Mouse (Mus musculus) adrenal gland, postnatal 25 days (tissue): ENCODE data around the gene Srgap2. TPM values are rescaled to one million over a fixed set of nuclear protein-coding genes. Genes with fewer than 3 reads are reported as not detected.
"Not testable (repeated sequence)": the region's sequence is repeated elsewhere in the genome, so short reads cannot be mapped to it uniquely, and the experiment has no call there.

Experiments used
- DNase-seq: peaks from one replicate; pipeline ENCODE4 v3.0.0; 2021; ENCODE audit warnings: mixed read lengths
- total RNA-seq: library from RNA; stranded (reverse); gene quantifications from 2 replicates; pipeline ENCODE4 v1.2.3, GENCODE M21; 2021

The Srgap2 gene
- total RNA-seq, 1 experiment from 2014 or later, result 29.5 TPM

DNA sequence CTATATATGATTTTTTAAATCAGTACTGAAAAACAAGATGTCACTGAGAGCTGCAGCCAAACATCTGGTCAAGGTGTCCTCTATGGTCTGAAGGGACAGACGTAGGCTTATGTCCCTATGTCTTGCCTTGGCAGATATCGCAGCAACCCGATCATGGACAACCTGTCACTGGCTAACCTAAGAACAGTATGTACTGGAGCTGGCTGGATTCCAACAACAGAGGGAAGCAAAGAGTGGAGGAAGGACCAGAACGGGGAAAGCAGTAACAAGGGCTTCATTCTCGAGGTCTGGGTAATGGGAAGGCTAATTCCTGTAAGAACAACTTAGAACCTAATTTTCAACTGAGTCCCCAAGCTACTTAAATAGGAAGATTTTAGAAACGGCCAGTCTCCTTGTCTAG is 238.2 kb downstream of the Srgap2 start:
- DNase-seq, result no peak

DNA sequence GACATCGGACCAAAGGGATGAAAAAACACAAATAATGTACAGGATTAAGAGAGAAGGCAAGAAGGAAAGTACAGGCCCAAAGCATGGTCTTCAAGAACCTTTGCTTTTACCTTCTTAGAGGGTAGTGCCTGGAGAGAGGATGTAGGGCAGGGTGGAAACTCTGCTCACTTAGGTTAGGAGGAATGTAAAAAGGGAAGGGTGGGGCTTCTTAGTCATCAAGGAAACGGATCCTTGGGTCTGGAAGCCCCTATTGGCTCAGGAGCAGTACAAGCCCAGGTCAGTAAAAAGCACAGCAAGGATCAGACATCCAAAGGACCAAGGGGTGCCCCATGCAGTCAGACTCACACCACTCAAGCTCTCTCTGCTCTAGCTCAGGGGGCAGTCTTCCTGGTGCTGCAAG is 239.9 kb downstream of the Srgap2 start:
- DNase-seq, result no peak

DNA sequence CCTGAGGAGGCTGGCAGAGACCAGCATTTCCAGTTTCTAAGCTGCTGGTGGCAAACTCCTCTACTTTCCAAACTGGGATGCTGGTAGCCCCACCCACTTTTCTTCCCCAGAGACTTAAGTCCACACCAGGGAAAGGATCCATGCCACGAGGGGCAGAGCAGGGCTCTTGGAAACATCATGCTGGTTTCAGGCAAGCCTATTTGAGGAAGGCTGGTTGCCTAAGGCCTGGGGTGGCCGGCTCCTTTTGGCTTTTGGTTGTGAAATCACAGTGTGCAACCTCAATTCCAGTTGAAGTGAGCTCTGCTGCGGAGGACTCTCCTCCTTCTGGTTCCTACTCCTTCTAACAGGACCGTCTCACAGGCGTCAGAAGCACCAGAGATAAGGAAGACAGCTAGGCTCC is 240.3 kb downstream of the Srgap2 start:
- DNase-seq, result no peak

DNA sequence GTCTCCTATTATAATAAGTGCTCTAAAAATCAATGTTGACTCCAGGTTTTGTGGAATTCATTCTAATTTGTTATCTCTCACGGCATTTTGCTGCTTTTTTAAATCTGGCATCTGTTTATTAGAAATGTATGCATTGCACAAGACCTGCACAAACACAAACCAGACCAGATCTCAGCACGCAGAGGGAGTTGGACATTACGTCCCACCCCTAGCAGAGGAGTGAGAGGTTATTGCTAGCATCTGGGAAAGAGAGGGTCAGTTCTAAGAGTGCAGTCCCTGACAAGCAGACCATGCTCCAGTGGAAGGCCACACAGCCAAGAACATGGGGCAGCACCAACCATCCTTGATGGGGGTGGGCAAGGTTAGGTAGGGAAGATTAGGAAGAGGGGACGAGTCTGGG is 242.5 kb downstream of the Srgap2 start:
- no peak for DNase-seq

DNA sequence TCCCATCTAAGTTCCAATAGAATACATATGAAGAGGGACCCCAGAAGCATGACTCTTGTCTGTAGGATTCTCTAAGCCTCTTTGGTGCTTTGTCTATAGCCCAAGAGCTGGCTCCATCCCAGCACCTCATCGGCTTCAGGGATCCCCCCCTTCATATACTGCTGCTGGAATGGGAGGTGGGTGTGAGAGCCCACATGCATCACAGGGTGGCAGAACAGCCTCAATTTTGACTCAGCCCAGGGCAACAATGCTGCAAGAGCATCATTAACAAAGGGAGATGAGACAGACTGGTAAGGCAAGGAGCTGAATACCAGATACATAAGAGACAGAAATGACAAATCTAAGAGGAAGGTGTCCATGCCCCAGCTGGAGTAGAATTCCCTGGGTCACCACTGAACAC is 243.0 kb downstream of the Srgap2 start:
- no peak for DNase-seq

DNA sequence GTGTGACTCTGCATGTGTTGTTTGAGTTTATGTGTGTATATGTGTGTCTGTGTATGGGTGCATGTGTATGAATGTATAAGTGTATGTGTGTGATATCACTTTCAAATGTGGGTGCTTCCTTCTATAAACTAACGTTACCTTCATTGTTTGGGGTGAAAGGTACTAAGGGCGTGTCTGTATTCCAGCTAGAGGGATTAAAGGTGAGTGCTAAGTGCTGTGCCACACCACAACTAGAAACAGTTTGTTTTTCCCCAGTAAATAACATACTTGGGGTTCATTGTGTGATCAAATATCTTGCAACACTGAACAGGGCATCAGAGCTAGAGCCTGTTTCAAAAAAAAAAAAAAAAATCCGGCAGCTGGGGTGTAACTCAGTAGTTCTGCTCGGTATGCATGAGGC is 245.4 kb downstream of the Srgap2 start:
- DNase-seq, result no peak

DNA sequence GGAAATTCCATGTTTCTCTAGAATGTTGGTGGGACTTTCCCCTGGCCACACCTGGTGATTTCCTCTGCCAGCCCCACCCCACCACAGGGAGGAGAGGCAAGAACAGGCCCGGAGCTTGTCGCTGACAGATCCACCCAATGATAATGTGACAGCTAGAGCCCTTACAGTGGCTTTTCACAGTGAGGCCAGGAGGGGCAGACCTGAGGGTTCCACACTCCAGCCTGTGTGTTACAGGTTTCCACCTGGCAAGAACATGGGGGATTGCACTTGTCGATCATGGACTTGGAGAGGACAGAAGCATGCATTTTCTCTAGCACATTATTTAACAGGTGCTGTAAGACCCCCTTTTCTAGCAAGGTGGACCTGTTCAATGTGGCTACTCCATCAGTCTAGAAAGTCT is 246.9 kb downstream of the Srgap2 start:
- no peak for DNase-seq

DNA sequence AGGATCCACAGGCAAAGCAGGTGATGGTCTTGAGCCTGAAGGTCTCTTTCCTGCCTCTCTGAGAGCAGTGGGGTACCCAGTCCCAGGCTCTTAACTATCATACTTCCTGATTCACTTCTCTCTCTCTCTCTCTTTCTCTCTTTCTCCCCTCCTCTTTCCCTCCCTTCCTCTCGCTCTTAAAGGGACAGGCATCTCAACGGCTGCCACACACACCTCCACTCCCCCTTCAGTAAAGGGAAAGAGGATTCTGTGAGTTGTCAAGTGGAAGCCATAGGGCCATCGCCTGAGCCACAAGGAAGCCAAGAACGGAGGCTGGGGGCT is 247.7 kb downstream of the Srgap2 start, which contains the start of gene Ikbke:
Ikbke (minus strand) TSS at position 151 of the 321 bp plus-strand sequence.
- no peak for DNase-seq

DNA sequence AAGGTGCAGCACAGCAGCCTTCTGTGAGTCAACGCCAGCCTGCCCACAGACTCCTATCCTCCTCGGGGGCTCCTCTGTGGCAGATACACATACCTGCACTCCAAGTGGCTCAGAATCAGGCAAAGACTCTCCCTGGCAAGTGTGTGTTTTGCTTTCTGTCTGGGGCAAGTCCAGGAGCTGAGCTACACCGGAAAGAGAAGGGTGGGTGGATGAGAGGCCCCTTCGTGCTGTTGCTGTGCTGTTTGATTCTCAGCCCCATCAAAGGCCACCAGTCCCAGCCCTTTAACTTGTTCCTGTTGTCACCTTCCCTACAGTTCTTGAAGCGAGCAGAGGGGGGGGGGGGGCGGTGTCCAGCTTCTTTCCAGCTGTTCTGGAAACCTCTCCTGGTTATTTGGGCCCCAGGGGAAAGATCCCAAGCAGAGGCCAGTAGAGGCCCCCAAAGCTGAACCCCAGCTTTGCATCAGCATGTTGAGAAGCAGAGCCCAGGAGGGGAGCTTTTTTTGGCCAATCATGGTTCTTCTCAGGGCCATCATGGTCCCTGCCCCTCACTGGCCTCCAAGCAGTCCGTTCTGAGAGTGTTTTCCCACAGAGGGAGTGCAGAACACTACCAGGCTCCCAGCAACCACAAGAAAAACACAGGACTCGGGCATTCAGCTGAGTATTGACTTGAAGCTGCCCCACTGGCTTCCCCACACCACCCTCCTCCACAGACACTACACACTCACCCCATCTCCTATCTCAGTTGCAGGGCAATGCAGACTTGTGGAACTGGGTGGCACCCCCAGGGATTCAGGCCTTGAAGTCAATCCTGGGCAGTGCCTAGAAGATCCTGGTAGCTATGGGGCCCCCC is 248.3 kb downstream of the Srgap2 start:
- DNase-seq, result no peak

DNA sequence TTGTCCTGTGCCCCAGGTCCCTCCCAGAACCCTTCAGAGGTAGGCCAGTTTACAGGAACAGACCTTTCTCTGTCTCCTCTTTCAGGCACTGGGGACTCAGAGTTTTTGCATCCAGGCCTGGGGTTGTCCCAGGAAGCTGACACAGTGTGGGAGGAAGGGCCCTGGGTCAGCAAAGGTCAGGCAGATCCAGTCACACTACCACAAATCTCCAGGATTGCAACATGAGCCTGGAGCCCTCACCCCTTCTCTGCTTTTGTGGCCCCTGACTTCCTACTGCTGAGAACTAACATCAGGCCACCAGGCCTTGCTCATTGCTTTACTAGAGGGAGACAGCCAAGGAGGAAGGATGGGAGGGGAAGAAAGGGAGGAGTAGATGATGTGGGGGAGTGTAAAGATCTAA is 250.3 kb downstream of the Srgap2 start:
- no peak for DNase-seq

DNA sequence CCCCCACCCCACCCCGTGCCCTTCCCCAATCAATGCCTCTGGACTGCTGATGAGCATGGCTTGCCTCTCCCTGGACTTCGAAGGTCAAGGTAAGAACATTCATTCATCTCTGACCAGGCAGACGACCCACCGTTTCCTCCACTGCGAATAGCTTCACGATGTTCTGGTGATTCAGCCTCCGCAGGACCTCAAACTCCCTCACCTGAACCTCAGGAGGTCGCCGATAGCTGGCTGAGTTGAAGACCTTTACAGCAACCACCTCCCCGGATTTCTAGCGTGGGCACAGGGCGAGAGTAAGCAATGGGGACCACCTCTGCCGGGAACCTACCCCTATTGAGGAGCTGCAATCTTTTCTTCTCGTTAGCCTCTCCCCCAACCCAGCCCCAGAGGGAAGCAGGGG is 251.6 kb downstream of the Srgap2 start:
- no peak for DNase-seq

DNA sequence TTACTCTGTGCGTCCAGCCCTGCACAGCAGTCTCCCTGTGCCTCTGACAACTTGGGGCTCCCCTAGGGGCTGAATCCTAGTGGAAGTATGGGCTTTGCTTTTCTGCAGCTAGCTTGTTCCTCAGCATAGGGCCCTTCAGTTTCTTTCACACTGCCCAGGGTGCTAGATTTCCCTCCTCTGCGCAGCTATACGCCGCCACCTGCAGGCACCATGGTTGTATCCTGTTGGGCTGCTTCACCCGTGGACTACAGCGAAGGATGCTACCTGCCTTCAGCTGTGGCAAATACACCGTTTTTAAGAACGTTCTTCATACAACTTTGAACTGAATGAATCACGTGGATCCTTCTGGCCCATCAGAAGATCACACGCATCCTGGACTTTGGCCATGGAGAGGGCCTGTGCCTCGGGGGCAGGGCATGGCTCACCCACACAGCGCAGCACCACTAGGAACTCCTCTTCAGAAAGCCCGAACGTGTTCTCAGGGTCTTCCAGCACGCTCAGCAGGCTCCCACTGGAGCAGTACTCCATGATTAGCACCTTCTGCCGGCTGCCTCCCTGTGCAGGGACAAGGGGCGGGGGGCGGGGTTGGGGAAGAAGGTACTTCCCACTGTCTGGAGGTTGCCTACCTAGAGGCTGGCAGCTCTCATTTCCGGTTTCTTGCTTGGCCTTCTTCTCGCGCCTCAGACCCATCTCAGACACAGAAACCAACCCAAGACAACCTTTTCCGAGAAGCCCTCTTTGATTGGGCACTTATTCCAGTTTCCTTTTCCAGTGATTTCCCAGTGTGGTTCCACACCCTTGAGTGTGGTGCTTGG is 252.2 kb downstream of the Srgap2 start:
- DNase-seq, result peak; percentile 11

DNA sequence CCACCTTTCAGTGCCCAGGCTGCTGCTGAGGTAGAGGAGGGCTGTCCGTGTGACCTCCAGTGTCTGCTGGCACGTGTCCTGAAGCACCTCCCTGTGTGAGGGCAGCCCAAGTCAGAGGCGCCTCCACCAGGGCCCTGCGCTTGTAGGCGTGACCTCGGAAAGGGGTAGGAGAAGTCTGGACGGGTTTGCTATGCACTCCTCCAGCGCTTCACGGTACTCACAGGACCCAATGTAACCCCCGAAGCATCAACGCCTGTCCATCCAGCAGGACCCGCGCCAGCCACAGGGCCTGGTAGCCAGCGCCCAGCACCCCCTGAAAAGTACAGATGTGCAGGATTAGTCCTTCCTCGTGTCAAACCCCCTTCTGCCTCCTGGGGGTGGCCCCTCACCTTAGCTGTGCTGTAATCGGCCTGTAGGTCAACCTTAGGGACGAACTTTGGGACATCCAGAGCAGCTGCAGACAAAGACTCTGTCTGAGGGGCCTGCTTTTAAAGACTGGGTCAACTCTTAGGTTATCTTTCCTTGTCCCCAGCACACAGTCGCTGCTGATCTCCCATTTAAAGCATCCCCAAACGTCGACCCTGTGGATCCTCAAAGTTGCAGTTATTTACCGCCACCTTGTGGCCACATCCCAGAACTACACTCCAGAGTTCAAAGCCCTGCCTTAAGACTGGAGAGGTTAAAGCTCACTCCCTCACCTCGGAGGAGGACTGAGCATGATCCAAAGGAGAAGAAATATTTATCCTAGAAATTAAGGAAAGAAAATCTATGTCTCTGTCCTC is 257.2 kb downstream of the Srgap2 start:
- peak; percentile 64 for DNase-seq

DNA sequence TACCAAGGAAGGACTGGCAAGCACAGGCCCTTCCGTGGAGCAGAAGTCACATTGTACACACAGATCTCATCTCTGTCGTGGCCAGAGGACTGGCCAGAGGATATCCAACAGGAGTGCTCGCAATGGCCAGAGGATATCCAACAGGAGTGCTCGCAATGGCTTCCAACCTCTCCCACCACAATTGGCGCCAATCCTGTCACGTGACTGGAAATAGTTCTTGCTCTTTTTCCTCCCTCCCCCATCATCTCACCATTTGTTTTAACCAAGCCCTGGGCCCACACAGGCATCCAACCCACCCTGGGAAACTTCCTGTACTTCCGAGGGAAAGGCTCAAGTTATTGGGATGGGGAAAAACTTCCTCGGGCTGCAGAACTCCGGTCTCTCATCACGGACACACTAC is 258.4 kb downstream of the Srgap2 start:
- DNase-seq, result no peak

DNA sequence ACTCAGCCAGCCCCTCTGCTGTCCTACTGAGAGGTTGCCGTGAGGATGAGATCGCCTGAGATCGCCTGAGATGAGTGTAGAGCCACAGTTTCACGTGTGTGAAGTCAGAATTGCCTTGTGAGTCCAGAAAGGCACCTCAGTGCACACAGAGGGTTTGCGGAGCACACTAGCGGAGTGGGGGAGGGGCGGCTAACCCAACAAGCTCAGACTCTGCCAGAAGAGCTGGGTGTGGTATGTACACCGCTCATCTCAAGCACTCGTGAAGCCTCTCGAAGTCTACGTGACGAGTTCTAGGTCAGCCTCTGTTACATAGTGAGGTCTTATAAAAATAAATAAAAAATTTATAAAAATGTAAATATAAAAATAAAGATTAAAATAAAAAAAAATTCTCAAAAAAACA is 263.2 kb downstream of the Srgap2 start:
- no peak for DNase-seq

DNA sequence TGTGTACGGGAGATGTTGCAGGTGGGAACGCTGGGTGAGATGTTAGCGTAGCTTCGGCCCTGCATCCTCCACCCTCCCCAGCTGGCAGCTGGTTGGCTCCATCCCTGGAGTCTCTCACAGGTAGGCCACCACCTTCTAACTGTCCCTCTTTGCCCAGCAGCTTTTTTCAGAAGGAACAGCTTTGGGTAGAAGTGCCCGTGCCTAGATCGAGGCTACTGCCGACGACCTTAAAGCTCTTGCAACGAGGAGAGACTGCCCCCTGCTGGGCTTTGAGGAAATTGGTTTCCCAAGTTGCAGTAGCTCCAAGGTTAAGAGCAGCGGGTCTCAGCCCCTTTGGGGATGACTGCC is 266.9 kb downstream of the Srgap2 start:
- peak; percentile 73 for DNase-seq

DNA sequence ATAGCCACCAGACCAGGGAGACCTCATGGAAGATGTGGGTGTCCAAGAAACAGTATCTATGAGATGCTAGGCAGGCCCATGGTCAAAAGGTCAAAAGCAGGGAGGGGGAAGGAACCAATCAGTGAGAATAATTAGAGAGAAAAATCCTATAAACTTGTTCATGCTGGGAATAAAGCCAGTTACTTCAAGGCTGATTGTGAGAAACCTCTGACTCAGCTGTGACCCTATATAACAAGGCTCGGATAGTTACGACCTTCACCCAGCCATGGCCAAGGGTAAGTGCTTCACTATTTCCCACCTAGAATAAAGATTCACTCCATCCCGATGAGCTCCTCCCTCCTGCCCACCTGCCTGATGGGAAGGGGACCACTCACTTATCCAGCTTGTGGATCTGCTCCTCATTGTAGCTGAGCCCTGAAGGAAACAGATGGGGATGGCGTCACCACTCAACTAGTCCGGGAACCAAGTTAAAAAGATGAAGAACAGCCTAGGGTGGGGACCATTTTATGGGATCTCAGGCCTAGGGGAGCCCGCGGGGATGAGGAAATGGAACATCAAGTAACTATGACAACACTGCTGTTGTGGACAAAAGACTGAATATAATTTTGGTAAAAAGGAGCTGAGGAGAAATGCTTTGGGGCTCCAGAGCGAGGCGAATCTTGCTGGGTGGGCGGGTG is 267.4 kb downstream of the Srgap2 start:
- no peak for DNase-seq

DNA sequence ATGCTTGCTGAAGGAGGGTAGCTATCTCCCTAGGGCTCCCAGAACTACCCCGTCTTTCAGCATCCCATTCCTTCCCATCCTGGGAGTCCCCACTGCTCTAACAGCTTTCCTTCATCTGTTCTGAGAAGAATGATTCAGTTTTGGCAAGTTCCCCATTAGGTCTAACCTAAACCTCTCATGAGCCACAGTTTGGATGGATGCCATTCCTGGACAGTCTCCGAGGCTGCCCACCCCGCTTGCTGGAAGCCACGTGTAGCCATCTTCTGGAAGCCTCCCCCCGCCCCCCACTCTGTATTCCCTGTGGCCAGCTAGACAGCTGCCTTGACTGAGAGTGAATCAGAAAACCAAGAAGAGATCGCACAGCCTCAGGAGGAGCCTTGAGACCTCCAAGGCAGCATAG is 269.9 kb downstream of the Srgap2 start:
- no peak for DNase-seq

DNA sequence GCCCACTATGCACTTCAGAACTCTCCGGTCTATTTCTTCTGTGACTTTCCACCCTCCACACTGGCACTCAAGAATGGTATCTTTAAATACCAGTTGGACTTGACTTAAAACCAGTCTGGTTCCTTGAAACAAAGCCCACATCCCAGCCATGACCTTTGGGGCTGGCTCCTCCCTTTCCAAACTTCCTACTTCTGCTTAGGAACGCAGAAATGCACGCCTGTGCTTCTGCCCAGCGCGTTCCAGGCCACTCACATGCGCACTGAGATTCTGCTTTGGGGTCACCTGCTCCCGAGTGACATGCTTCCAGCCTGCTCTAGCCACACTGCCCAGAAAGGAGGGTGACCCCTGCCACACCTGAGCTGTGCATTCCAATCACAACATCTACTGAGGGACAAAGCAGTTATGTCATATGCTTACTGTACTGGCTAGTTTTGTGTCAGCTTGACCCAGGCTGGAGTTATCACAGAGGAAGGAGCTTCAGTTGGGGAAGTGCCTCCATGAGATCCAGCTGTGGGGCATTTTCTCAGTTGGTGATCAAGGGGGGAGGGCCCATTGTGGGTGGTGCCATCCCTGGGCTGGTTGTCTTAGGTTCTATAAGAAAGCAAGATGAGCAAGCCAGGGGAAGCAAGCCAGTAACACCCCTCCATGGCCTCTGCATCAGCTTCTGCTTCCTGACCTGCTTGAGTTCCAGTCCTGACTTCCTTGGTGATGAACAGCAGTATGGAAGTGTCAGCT is 274.5 kb downstream of the Srgap2 start:
- DNase-seq, result not testable (repeated sequence)

DNA sequence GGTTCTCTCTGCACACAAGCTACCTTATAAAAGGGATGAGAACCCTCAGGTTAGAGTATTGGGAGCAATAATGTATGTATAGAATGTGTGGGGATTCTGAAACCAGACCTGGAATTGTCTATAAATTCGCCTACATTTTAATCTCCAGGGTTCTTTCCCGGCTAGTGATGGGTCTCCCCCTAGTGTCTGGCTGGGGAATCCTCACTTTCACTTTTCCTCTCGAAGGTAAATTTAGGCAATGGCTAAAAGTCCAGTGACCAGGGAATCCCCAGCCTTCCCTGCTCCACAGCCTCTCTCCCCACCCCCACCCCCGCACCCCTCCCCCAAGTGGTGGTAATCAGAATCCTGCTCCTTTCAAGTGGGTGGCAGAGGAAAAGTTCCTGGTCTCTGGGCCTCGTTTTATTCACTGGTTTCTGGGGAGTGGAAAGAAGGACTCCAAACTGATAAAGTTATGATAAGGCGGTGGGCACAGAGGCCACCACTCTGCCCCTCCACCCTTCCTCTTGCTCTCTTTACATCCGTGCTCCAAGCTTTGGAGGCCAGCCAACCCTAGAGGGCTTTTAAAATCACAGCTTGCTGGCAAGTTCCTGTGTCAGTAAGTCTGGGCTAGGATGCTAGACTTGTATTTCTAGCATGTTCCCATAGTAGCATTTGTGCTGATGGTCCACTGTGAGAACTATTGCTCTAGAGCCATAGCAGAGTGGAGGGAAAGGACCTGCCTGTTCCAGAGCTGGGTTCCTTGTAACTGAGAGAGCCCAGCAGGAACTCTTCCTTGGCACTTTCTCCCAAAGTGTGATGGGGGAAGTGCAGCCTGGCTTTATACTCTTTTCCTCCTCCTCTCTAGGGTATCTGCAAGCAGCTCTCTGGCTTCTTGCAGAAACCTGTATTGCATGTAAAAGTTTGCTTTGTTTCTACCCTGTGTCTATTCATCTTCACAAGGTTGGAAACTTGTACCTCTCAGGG is 280.4 kb downstream of the Srgap2 start:
- no peak for DNase-seq
